Mouse (Mus musculus) CH12.LX (cell line): ENCODE measurements around the gene Gm13889. TPM values are rescaled to one million over a fixed set of nuclear protein-coding genes. Genes with fewer than 3 reads are reported as not detected.

Experiments
- DNase-seq: peaks from one replicate; pipeline ENCODE4 v3.0.0-alpha.2; 2013; ENCODE audit errors: extremely low read depth
- H3K27ac ChIP-seq: 2 replicates; pipeline ENCODE4 v1.5.1; 2012; ENCODE audit warnings: low read depth, mild to moderate bottlenecking, control low read depth, moderate library complexity; ENCODE audit not compliant: insufficient read depth
- H3K27me3 ChIP-seq: replicated peaks from 2 replicates; pipeline ENCODE3; 2012; ENCODE audit warnings: inconsistent platforms
- H3K36me3 ChIP-seq, 2 experiments: replicated peaks in 1 of 2; 2 replicates each; pipeline versions ENCODE3 to v1.6.1; 2012; ENCODE audit warnings: inconsistent platforms in 1 of 2, low read length in 1 of 2, mild to moderate bottlenecking in 1 of 2, mixed read lengths in 1 of 2, moderate library complexity in 1 of 2; ENCODE audit not compliant: control insufficient read depth in 1 of 2, insufficient read depth in 1 of 2
- H3K4me1 ChIP-seq, 2 experiments: 2 replicates each; pipeline ENCODE4 v1.6.1; 2012; ENCODE audit warnings: inconsistent platforms in 1 of 2, moderate library complexity in 1 of 2; ENCODE audit not compliant: insufficient read depth in 2 of 2, control insufficient read depth in 1 of 2
- H3K4me2 ChIP-seq: 2 replicates; pipeline ENCODE4 v1.6.1; 2012; ENCODE audit warnings: low read depth, mild to moderate bottlenecking, control low read depth; ENCODE audit not compliant: poor library complexity, insufficient read depth, severe bottlenecking
- H3K4me3 ChIP-seq, 3 experiments: fragments of 150-350 bp in 1 of 3; sonication (generic) in 1 of 3; replicated peaks in 1 of 3; 2 replicates each; pipeline versions ENCODE3 to v1.5.1; 2011 to 2012; ENCODE audit warnings: low read depth in 2 of 3, low read length in 2 of 3, mild to moderate bottlenecking in 2 of 3, moderate library complexity in 2 of 3, control low read depth in 1 of 3, improper control_type of control experiment in 1 of 3, inconsistent platforms in 1 of 3, mixed read lengths in 1 of 3; ENCODE audit not compliant: poor library complexity in 1 of 3
- H3K79me2 ChIP-seq: replicated peaks from 2 replicates; pipeline ENCODE4 v1.6.1; 2012; ENCODE audit warnings: mild to moderate bottlenecking, moderate library complexity; ENCODE audit not compliant: control insufficient read depth, poor library complexity, insufficient read depth, severe bottlenecking; ENCODE audit errors: extremely low read depth
- H3K9ac ChIP-seq: 2 replicates; pipeline ENCODE4 v1.6.1; 2012; ENCODE audit warnings: low read depth, mild to moderate bottlenecking, control low read depth, moderate library complexity; ENCODE audit not compliant: insufficient read depth
- H3K9me3 ChIP-seq: replicated peaks from 2 replicates; pipeline ENCODE3; 2012; ENCODE audit warnings: low read length, inconsistent platforms, mixed read lengths
- CHD1 ChIP-seq: IDR thresholded peaks from 2 replicates; pipeline ENCODE4 v1.6.1; 2012; ENCODE audit warnings: low read depth, low read length, improper control_type of control experiment, inconsistent platforms
- CTCF ChIP-seq, 2 experiments: IDR thresholded peaks in 1 of 2; conservative IDR thresholded peaks in 1 of 2; 2 replicates each; pipeline ENCODE4 v1.5.1; 2011 to 2012; ENCODE audit warnings: low read depth in 2 of 2, low read length in 2 of 2, improper control_type of control experiment in 1 of 2, inconsistent platforms in 1 of 2, mild to moderate bottlenecking in 1 of 2, moderate library complexity in 1 of 2
- E2F4 ChIP-seq: IDR thresholded peaks from 2 replicates; pipeline ENCODE4 v1.6.1; 2011; ENCODE audit warnings: low read depth, low read length, improper control_type of control experiment; ENCODE audit not compliant: insufficient replicate concordance
- ELF1 ChIP-seq: IDR thresholded peaks from 2 replicates; pipeline ENCODE4 v1.6.1; 2014; ENCODE audit warnings: low read depth, mild to moderate bottlenecking, inconsistent platforms, low read length, improper control_type of control experiment
- EP300 ChIP-seq: IDR thresholded peaks from 2 replicates; pipeline ENCODE4 v1.6.1; 2011; ENCODE audit warnings: low read length, improper control_type of control experiment
- ETS1 ChIP-seq: conservative IDR thresholded peaks from 2 replicates; pipeline ENCODE4 v1.6.1; 2012; ENCODE audit warnings: low read depth, mild to moderate bottlenecking, inconsistent platforms, low read length, improper control_type of control experiment, moderate library complexity
- HCFC1 ChIP-seq: IDR thresholded peaks from 2 replicates; pipeline ENCODE4 v1.6.1; 2012; ENCODE audit warnings: low read depth, mild to moderate bottlenecking, inconsistent platforms, low read length, improper control_type of control experiment
- IRF4 ChIP-seq: IDR thresholded peaks from 2 replicates; pipeline ENCODE4 v1.6.1; 2014; ENCODE audit warnings: low read depth, mild to moderate bottlenecking, inconsistent platforms, low read length, improper control_type of control experiment
- JUN ChIP-seq: IDR thresholded peaks from 2 replicates; pipeline ENCODE4 v1.6.1; 2011; ENCODE audit warnings: low read depth, mild to moderate bottlenecking, low read length, improper control_type of control experiment, moderate library complexity; ENCODE audit not compliant: insufficient read depth
- MAFK ChIP-seq: IDR thresholded peaks from 2 replicates; pipeline ENCODE4 v1.6.1; 2011; ENCODE audit warnings: low read length, improper control_type of control experiment; ENCODE audit not compliant: insufficient replicate concordance
- MEF2A ChIP-seq: IDR thresholded peaks from 2 replicates; pipeline ENCODE4 v1.6.1; 2014; ENCODE audit warnings: low read depth, mild to moderate bottlenecking, inconsistent platforms, low read length, improper control_type of control experiment, borderline replicate concordance
- NRF1 ChIP-seq: IDR thresholded peaks from 2 replicates; pipeline ENCODE4 v1.6.1; 2014; ENCODE audit warnings: low read depth, mild to moderate bottlenecking, inconsistent platforms, low read length, improper control_type of control experiment, moderate library complexity
- PAX5 ChIP-seq: IDR thresholded peaks from 2 replicates; pipeline ENCODE4 v1.6.1; 2012; ENCODE audit warnings: low read length, inconsistent platforms, mixed read lengths
- POLR2A ChIP-seq: IDR thresholded peaks from 2 replicates; pipeline ENCODE4 v1.6.1; 2011; ENCODE audit warnings: low read depth, mild to moderate bottlenecking, improper control_type of control experiment, low read length
- RAD21 ChIP-seq: IDR thresholded peaks from 2 replicates; pipeline ENCODE4 v1.6.1; 2011; ENCODE audit warnings: low read depth, mild to moderate bottlenecking, low read length, improper control_type of control experiment, moderate library complexity
- RCOR1 ChIP-seq: conservative IDR thresholded peaks from 2 replicates; pipeline ENCODE4 v1.6.1; 2012; ENCODE audit warnings: low read depth, mild to moderate bottlenecking, inconsistent platforms, low read length, improper control_type of control experiment
- SIN3A ChIP-seq: IDR thresholded peaks from 2 replicates; pipeline ENCODE4 v1.6.1; 2012; ENCODE audit warnings: low read length, improper control_type of control experiment, inconsistent platforms
- SMC3 ChIP-seq: IDR thresholded peaks from 2 replicates; pipeline ENCODE4 v1.6.1; 2011; ENCODE audit warnings: low read depth, low read length, improper control_type of control experiment
- TBP ChIP-seq: conservative IDR thresholded peaks from 2 replicates; pipeline ENCODE4 v1.6.1; 2011; ENCODE audit warnings: low read depth, low read length, improper control_type of control experiment
- TCF12 ChIP-seq: IDR thresholded peaks from 2 replicates; pipeline ENCODE4 v1.6.1; 2014; ENCODE audit warnings: low read depth, mild to moderate bottlenecking, inconsistent platforms, low read length, improper control_type of control experiment
- UBTF ChIP-seq: IDR thresholded peaks from 2 replicates; pipeline ENCODE4 v1.6.1; 2012; ENCODE audit warnings: low read depth, mild to moderate bottlenecking, inconsistent platforms, low read length, improper control_type of control experiment, moderate library complexity
- USF2 ChIP-seq: conservative IDR thresholded peaks from 2 replicates; pipeline ENCODE4 v1.6.1; 2011; ENCODE audit warnings: low read depth, low read length, improper control_type of control experiment
- ZMIZ1 ChIP-seq: IDR thresholded peaks from 2 replicates; pipeline ENCODE4 v1.6.1; 2012; ENCODE audit warnings: low read depth, mild to moderate bottlenecking, inconsistent platforms, low read length, improper control_type of control experiment
- dilution Hi-C: fragments of 300-500 bp; cut with MboI; formaldehyde crosslinking; loops from 2 replicates; pipeline ENCODE4 v1.14.3; 2020; ENCODE audit warnings: low sequenced_read_pairs; ENCODE audit not compliant: extremely low pct_unique_long_range_greater_than_20kb, extremely low pct_ligation_motif_present
- in situ Hi-C: fragments of 300-500 bp; cut with MboI; formaldehyde crosslinking; loops from 3 replicates; pipeline ENCODE4 v1.14.3; 2019; ENCODE audit warnings: low sequenced_read_pairs, low pct_ligation_motif_present, low pct_unique_long_range_greater_than_20kb, mixed read lengths
- polyA plus RNA-seq: library from polyadenylated mRNA; unstranded; fragments of >175 nt; gene quantifications from 2 replicates; pipeline ENCODE4 v1.2.1, GENCODE M21; 2012; ENCODE audit warnings: low read depth; ENCODE audit not compliant: insufficient read length
- total RNA-seq, 2 experiments: library from RNA; depleted of rRNA; stranded (reverse); fragments of 300-350 nt in 1 of 2; fragments of >200 nt in 1 of 2; gene quantifications; 2 replicates each; pipeline ENCODE4 v1.2.3; 2012 to 2014

The Gm13889 gene
- total and polyA plus RNA-seq, 3 experiments: not detected

- Histone ChIP-seq H3K27ac (no peak overlapping the region), H3K4me3 (no peak overlapping the region), H3K4me1 (no peaks in the 10 kb centered on the region), H3K9ac (no peak overlapping the region), H3K9me3 (peaks cover 12% of the 10 kb centered on the region), H3K36me3 (no peaks in the 10 kb centered on the region), H3K79me2 (no peaks in the 10 kb centered on the region), H3K27me3 (no peaks in the 10 kb centered on the region), H3K4me2 (no peak overlapping the region)
- dilution Hi-C loops (no loop called here), in situ Hi-C loops (no loop called here)
- TF ChIP-seq IRF4 (no peak), CHD1 (no peak), ZMIZ1 (no peak), PAX5 (no peak), TCF12 (no peak), ETS1 (no peak), HCFC1 (no peak), SIN3A (no peak), CTCF (conservative IDR thresholded peaks at IDR 0.05 in 1 of 2, IDR thresholded peaks at IDR 0.05 in 1 of 2; ENCODE audit: low read depth in 2 of 2, low read length in 2 of 2) (no peak), MAFK (no peak), RAD21 (no peak), USF2 (no peak), RCOR1 (no peak), TBP (no peak), NRF1 (no peak), UBTF (no peak), ELF1 (no peak), EP300 (no peak)
- DNase-seq: no peak
These were observed 635 bp downstream of the Gm13889 start for GRCm38 (mm10) chr2:93956331-93956801.

GRCm38 (mm10) chr2:93955886-93956285, 1.1 kb downstream of the Gm13889 start:
- DNase-seq: no peak
- H3K27me3 ChIP-seq: no peaks in the 10 kb centered on the region
- in situ Hi-C loops: no loop called here
- no peak overlapping the region for H3K27ac ChIP-seq
- TF ChIP-seq NRF1 (no peak), SMC3 (no peak), POLR2A (no peak), TCF12 (no peak), CTCF (conservative IDR thresholded peaks at IDR 0.05 in 1 of 2, IDR thresholded peaks at IDR 0.05 in 1 of 2; ENCODE audit: low read depth in 2 of 2, low read length in 2 of 2) (no peak), SIN3A (no peak), ELF1 (no peak), USF2 (no peak), CHD1 (no peak), JUN (no peak), MEF2A (no peak), ETS1 (no peak), E2F4 (no peak), RAD21 (no peak), IRF4 (no peak)
- no peak overlapping the region for H3K4me2 ChIP-seq
- no peaks in the 10 kb centered on the region for H3K79me2 ChIP-seq
- dilution Hi-C loops: no loop called here
- no peaks in the 10 kb centered on the region for H3K36me3 ChIP-seq
- no peak overlapping the region for H3K9ac ChIP-seq
- H3K4me3 ChIP-seq: no peak overlapping the region
- no peaks in the 10 kb centered on the region for H3K4me1 ChIP-seq
- peaks cover 8% of the 10 kb centered on the region for H3K9me3 ChIP-seq
